Mouse (Mus musculus) liver, embryonic 14.5 days (tissue): Measurements from ENCODE around the gene Ccnj. TPM values are rescaled to one million over a fixed set of nuclear protein-coding genes. Genes with fewer than 3 reads are reported as not detected.

Experiments used
- ATAC-seq: fragments of 200-750 bp; cut with Nextera tagmentation; 2 replicates; pipeline ENCODE4 v1.8.0; 2017; ENCODE audit warnings: moderate number of reproducible peaks, mild to moderate bottlenecking, moderate library complexity; ENCODE audit not compliant: insufficient read depth
- DNase-seq, 3 experiments: peaks; one replicate each; pipeline ENCODE4 v3.0.0-alpha.2; 2012 to 2013; ENCODE audit warnings: low read depth in 3 of 3, low spot score in 3 of 3
- H3K27ac ChIP-seq: fragments of 300-500 bp; sonication (generic); 2 replicates; pipeline ENCODE4 v1.5.1; 2014; ENCODE audit warnings: moderate library complexity, mild to moderate bottlenecking, control low read depth, inconsistent platforms
- H3K27me3 ChIP-seq: fragments of 300-500 bp; sonication (generic); 2 replicates; pipeline ENCODE4 v1.6.1; 2014; ENCODE audit warnings: mild to moderate bottlenecking, low read length, moderate library complexity; ENCODE audit not compliant: control insufficient read depth, insufficient read depth
- H3K36me3 ChIP-seq: fragments of 300-500 bp; sonication (generic); replicated peaks from 2 replicates; pipeline ENCODE4 v1.6.1; 2014; ENCODE audit warnings: low read depth; ENCODE audit not compliant: control insufficient read depth, insufficient read depth
- H3K4me1 ChIP-seq, 2 experiments: fragments of 200-500 bp in 1 of 2; fragments of 300-500 bp in 1 of 2; sonication (generic) in 1 of 2; replicated peaks; 2 replicates each; pipeline ENCODE4 v1.6.1; 2012 to 2014; ENCODE audit warnings: antibody characterized with exemption in 1 of 2, inconsistent platforms in 1 of 2, low read length in 1 of 2; ENCODE audit not compliant: control insufficient read depth in 2 of 2, insufficient read depth in 2 of 2
- H3K4me2 ChIP-seq: fragments of 300-500 bp; sonication (generic); 2 replicates; pipeline ENCODE4 v1.6.1; 2014; ENCODE audit warnings: low read depth, mild to moderate bottlenecking, control low read depth, moderate library complexity
- H3K4me3 ChIP-seq, 2 experiments: fragments of 200-500 bp in 1 of 2; fragments of 300-500 bp in 1 of 2; sonication (generic) in 1 of 2; 2 replicates each; pipeline ENCODE4 v1.5.1; 2012 to 2014; ENCODE audit warnings: low read depth in 2 of 2, low read length in 2 of 2, mild to moderate bottlenecking in 2 of 2, control low read depth in 1 of 2, inconsistent platforms in 1 of 2, moderate library complexity in 1 of 2; ENCODE audit not compliant: insufficient read depth in 1 of 2
- H3K9ac ChIP-seq: fragments of 300-500 bp; sonication (generic); replicated peaks from 2 replicates; pipeline ENCODE4 v1.6.1; 2014; ENCODE audit warnings: mild to moderate bottlenecking, control low read depth, moderate library complexity
- H3K9me3 ChIP-seq: fragments of 300-500 bp; sonication (generic); 2 replicates; pipeline ENCODE4 v1.6.1; 2016; ENCODE audit warnings: low read length, mixed read lengths; ENCODE audit not compliant: control insufficient read depth
- CTCF ChIP-seq: IDR thresholded peaks from 2 replicates; pipeline ENCODE4 v1.5.1; 2016; ENCODE audit warnings: antibody characterized with exemption, low read depth, control low read depth
- EP300 ChIP-seq: IDR thresholded peaks from 2 replicates; pipeline ENCODE4 v1.6.1; 2016; ENCODE audit warnings: antibody characterized with exemption, low read depth
- WGBS: fragments of 180-500 bp; shearing (Covaris S2); extraction: QIAGEN DNeasy Blood & Tissue Kit; methylation state at CpG from one replicate; pipeline ENCODE4 v1.1.7; 2014; ENCODE audit not compliant: insufficient replicate concordance; 5-methylcytosine and 5-hydroxymethylcytosine counted together
- polyA plus RNA-seq, 2 experiments: library from polyadenylated mRNA; depleted of rRNA in 1 of 2; stranded (reverse) in 1 of 2; unstranded in 1 of 2; fragments of >200 nt; fragmentation: Nextera tagmentation in 1 of 2; extraction: Ambion mirVana in 1 of 2; gene quantifications; 2 replicates each; pipeline versions ENCODE4 v1.2.1 to v1.2.3; 2012 to 2014

Gene Ccnj
- polyA plus RNA-seq, 2 experiments = 2.9 to 3.2 TPM

GRCm38 (mm10) chr19:40818764-40819163 is 12.3 kb upstream of the Ccnj start:
- DNase-seq = peak; percentile 54 to 58 (median 55)
- TF ChIP-seq EP300 = peak; percentile 61
- peak; percentile 59 for TF ChIP-seq CTCF
- Histone ChIP-seq H3K36me3 (no peaks in the 10 kb centered on the region), H3K27me3 (no peaks in the 10 kb centered on the region), H3K9ac (peak overlapping the region; percentile 56), H3K4me2 (peak overlapping the region; percentile 55), H3K9me3 (no peaks in the 10 kb centered on the region), H3K4me1 (peaks cover 27 to 39% of the 10 kb centered on the region in 2 experiments), H3K27ac (peak overlapping the region; percentile 84), H3K4me3 (no peak overlapping the region)
- peak; percentile 65; the same call in 1 of the 2 replicates for ATAC-seq
- WGBS = 5% methylated on average over 7 of the region's 7 CpGs

DNA sequence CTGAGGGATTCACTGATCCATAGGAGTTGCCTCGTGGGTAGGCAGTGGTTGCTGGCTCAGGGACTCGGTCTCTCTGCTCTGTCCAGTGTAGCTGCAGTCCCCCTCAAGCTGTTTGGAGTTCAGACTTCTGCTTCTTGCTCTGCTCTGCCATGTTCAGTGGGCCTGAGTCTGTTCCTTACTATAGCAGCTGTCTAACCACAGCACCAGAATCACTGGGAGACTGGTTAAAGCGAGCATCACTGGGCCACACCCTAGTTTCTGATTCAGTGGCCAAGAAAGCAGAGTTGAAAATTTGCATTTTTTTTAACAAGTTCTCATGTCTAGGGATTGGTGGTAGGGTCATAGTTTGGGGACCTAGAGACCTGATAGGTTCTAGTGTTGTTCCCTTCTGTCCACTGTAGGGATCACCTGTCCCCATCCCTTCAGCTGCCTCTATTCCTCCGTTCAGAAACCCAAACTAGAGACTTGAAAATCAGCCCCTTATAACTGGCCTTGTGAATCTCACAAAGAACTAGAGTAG is 9.7 kb upstream of the Ccnj start:
- Histone ChIP-seq H3K9me3 (no peaks in the 10 kb centered on the region), H3K9ac (no peak overlapping the region), H3K4me3 (no peak overlapping the region), H3K4me2 (no peak overlapping the region), H3K4me1 (peaks cover 14 to 27% of the 10 kb centered on the region in 2 experiments), H3K36me3 (no peaks in the 10 kb centered on the region), H3K27ac (no peak overlapping the region), H3K27me3 (no peaks in the 10 kb centered on the region)
- ATAC-seq (no peak), DNase-seq (no peak)
- TF ChIP-seq CTCF = no peak
- TF ChIP-seq EP300 = no peak
- WGBS = 48% methylated on average over 4 of the region's 4 CpGs

DNA sequence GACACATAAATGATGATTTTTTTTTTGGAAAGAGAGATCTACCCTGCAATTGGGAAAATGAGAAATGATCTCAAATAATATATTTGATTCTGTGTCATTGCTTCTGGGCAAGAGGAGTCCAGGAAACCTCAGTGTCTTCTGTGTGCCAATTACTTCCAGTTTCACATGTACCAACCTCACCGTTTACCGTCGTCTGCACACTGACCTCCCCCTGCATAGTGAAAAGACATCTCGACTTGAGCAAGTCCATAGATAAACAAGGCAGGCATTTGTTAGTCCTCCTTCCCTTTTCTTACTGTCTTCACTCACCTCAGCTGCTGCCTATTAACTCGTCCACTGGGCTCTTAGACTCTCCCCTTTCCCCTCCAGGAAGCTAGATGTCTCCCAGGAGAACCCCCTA is 5.4 kb upstream of the Ccnj start:
- H3K27me3 ChIP-seq = no peaks in the 10 kb centered on the region
- H3K27ac ChIP-seq = no peak overlapping the region
- 30% methylated on average over 5 of the region's 5 CpGs for WGBS
- no peaks in the 10 kb centered on the region for H3K9me3 ChIP-seq
- ATAC-seq (no peak), DNase-seq (no peak)
- TF ChIP-seq CTCF (no peak), EP300 (no peak)
- peaks cover 4 to 8% of the 10 kb centered on the region in 2 experiments for H3K4me1 ChIP-seq
- H3K9ac ChIP-seq = no peak overlapping the region
- H3K4me3 ChIP-seq = no peak overlapping the region
- no peaks in the 10 kb centered on the region for H3K36me3 ChIP-seq
- no peak overlapping the region for H3K4me2 ChIP-seq

GRCm38 (mm10) chr19:40826735-40827134 is 4.3 kb upstream of the Ccnj start:
- H3K9ac ChIP-seq = no peak overlapping the region
- H3K4me1 ChIP-seq = peaks cover 4 to 6% of the 10 kb centered on the region in 2 experiments
- no peak for DNase-seq
- no peaks in the 10 kb centered on the region for H3K36me3 ChIP-seq
- WGBS = 68% methylated on average over 7 of the region's 7 CpGs
- no peaks in the 10 kb centered on the region for H3K9me3 ChIP-seq
- TF ChIP-seq CTCF (no peak), EP300 (no peak)
- H3K27me3 ChIP-seq = no peaks in the 10 kb centered on the region
- ATAC-seq = no peak
- H3K27ac ChIP-seq = no peak overlapping the region
- no peak overlapping the region for H3K4me2 ChIP-seq
- no peak overlapping the region for H3K4me3 ChIP-seq

DNA sequence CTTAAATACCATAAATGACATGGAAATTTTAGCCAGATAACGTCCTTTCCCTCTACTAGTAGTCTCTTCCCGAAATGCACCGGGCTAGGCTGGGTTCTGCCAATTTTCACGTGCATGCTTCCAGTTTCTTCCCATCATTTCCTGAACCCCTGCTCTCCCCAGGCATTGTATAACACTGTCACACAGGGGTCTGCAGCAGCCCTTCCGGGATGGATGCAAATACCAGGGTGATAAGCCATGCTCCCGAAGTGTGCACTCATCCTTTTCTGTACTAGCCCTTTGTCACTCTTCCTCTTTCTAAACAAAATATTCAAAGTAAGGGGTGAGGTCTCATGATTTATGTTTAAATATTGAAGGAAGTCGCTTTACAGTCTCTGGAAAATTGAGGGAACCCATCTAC is 881 bp upstream of the Ccnj start:
- H3K27me3 ChIP-seq = no peaks in the 10 kb centered on the region
- H3K4me3 ChIP-seq = peak overlapping the region; percentile 82 to 94
- H3K4me2 ChIP-seq = peak overlapping the region; percentile 87
- H3K36me3 ChIP-seq = no peaks in the 10 kb centered on the region
- no peaks in the 10 kb centered on the region for H3K9me3 ChIP-seq
- WGBS = 32% methylated on average over 7 of the region's 7 CpGs
- DNase-seq = no peak
- TF ChIP-seq EP300 = no peak
- TF ChIP-seq CTCF = no peak
- no peak overlapping the region; the same call in 1 of the 2 replicates for H3K27ac ChIP-seq
- H3K9ac ChIP-seq = peak overlapping the region; percentile 80
- peaks cover 13 to 15% of the 10 kb centered on the region in 2 experiments for H3K4me1 ChIP-seq
- ATAC-seq = no peak
